Mouse (Mus musculus) cerebellum, adult 11 months (tissue): ENCODE measurements around the gene Tha1.

ENCODE experiments used
- DNase-seq: peaks from one replicate; pipeline ENCODE4 v3.0.0; 2022

The Tha1 gene

GRCm38 (mm10) chr11:117880977-117881358, 7.7 kb upstream of the Tha1 start:
- no peak for DNase-seq

GRCm38 (mm10) chr11:117880336-117880976, 7.2 kb upstream of the Tha1 start:
- DNase-seq, result no peak

- no peak for DNase-seq
These were observed 6.4 kb upstream of the Tha1 start for GRCm38 (mm10) chr11:117879676-117880075.

- DNase-seq, result no peak
These were observed 5.6 kb upstream of the Tha1 start for GRCm38 (mm10) chr11:117878892-117879291.

GRCm38 (mm10) chr11:117877917-117878745, 4.8 kb upstream of the Tha1 start:
- DNase-seq, result no peak

- no peak for DNase-seq
These were observed 2.4 kb upstream of the Tha1 start for GRCm38 (mm10) chr11:117875681-117876080.

- DNase-seq, result no peak
These were observed 1.1 kb upstream of the Tha1 start for GRCm38 (mm10) chr11:117874419-117874818.

GRCm38 (mm10) chr11:117871911-117872584, 1.2 kb downstream of the Tha1 start:
- DNase-seq, result no peak

- no peak for DNase-seq
These were observed 1.9 kb downstream of the Tha1 start for GRCm38 (mm10) chr11:117871376-117871775.

- DNase-seq, result peak; percentile 84
These were observed 2.5 kb downstream of the Tha1 start for GRCm38 (mm10) chr11:117870688-117871365.

GRCm38 (mm10) chr11:117865988-117866387, 7.3 kb downstream of the Tha1 start:
- no peak for DNase-seq

GRCm38 (mm10) chr11:117864805-117865204, 8.5 kb downstream of the Tha1 start:
- no peak for DNase-seq

- DNase-seq, result no peak
These were observed 10.0 kb downstream of the Tha1 start for GRCm38 (mm10) chr11:117863174-117863856.

GRCm38 (mm10) chr11:117860601-117861000, 12.7 kb downstream of the Tha1 start, which contains the start of gene Tmem235:
TSS of gene Tmem235 (plus strand) at chr11:117860752.
- DNase-seq, result no peak

- DNase-seq, result no peak
These were observed 14.9 kb downstream of the Tha1 start for GRCm38 (mm10) chr11:117858392-117858791.

GRCm38 (mm10) chr11:117857462-117857861, 15.8 kb downstream of the Tha1 start:
- no peak for DNase-seq

GRCm38 (mm10) chr11:117855975-117856374, 17.3 kb downstream of the Tha1 start:
- no peak for DNase-seq

GRCm38 (mm10) chr11:117855360-117855759, 17.9 kb downstream of the Tha1 start:
- no peak for DNase-seq

- DNase-seq, result no peak
These were observed 19.0 kb downstream of the Tha1 start for GRCm38 (mm10) chr11:117854241-117854640.

GRCm38 (mm10) chr11:117852875-117853274, 20.4 kb downstream of the Tha1 start:
- no peak for DNase-seq

- peak; percentile 95 for DNase-seq
These were observed 24.2 kb downstream of the Tha1 start, which contains the start of gene Birc5 for GRCm38 (mm10) chr11:117848985-117849671. TSS of gene Birc5 (plus strand) at chr11:117849251.
